In the genomic region with DNA sequence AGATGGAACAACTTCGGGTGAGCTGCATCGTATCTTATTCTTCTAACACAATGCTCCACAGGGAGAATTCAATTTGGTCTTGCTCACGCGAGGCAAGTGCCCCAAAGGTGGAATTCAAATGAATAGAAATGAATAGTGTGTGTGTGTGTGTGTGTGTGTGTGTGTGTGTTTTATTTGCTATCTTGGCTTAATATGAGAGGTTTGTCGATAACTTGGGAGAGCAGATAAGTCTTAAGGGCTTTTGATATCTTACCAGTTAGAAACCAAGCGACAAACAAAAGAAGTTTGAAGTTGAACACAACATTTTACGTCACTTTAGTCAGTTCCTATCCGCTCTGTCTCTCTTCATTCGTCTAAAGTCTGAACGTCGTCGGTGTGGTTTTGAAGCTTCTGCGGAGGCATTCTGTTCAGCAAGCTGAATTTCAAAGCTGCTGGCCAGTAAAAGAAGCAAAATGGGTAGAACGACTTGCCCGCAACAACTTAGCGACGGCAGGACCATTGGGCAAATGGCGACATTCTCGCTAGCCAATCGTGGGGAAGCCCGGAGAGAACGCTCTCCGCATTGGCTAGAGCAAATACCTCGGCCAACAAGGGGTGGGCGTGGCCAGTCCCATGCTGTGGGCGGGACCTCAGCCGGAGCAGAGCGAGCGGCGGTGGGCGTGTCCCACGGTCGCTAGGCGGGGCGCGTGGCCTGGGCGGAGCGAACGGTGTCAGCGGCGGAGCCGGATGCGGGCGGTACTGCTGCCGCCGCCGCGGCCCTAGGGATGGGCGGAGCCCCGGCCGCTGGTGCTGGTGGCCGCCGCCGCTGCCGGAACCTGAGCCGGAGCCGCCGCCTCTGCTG, we compare ENCODE assay signal across 8 mouse cellular contexts. TPM values are rescaled to one million over a fixed set of nuclear protein-coding genes. Genes with fewer than 3 reads are reported as not detected.
A peak's percentile ranks its signal among the peaks of the same experiment; 100 is the strongest.
DNase-seq lines count a peak whose midpoint lies in the region; ATAC-seq lines count a peak whose summit lies in the region.

A gene (plus strand): TSS at position 710 of the 841 bp plus-strand sequence.

- H3K27me3 ChIP-seq in heart, embryonic 10.5 days (ENCODE audit: insufficient read depth, poor library complexity, severe bottlenecking), result no peaks in the 10 kb centered on the region
- H3K27me3 ChIP-seq in kidney, embryonic 15.5 days, result no peaks in the 10 kb centered on the region

- H3K4me3 ChIP-seq in heart, embryonic 10.5 days, result peak within 1 kb of the TSS; percentile 97
- H3K4me3 ChIP-seq in kidney, embryonic 15.5 days (replicated peaks), result peak within 1 kb of the TSS; percentile 73

- peak within 1 kb of the TSS; percentile 87 for H3K9ac ChIP-seq in kidney, embryonic 15.5 days

- peak; percentile 100 for DNase-seq in B cell, adult 2 months
- peak; percentile 99 for DNase-seq in brain, adult 2 months (ENCODE audit: low read depth, low spot score)
- DNase-seq in heart, embryonic 10.5 days (ENCODE audit: low spot score), result peak; percentile 100
- DNase-seq in liver, result peak; percentile 100
- peak; percentile 100 for DNase-seq in spleen, postnatal 4 days (ENCODE audit: low spot score in 2 of 2)

- 2% methylated on average over 57 of the region's 58 CpGs for WGBS in heart, embryonic 10.5 days
- under 1% methylated on average over 57 of the region's 58 CpGs for WGBS in kidney, embryonic 15.5 days

- no peaks in the 10 kb centered on the region for H3K9me3 ChIP-seq in heart, embryonic 10.5 days
- H3K9me3 ChIP-seq in kidney, embryonic 15.5 days (replicated peaks), result no peaks in the 10 kb centered on the region

- H3K4me2 ChIP-seq in kidney, embryonic 15.5 days, result peak within 1 kb of the TSS; percentile 66

- peak; percentile 90 for ATAC-seq in erythroblast, adult 5-6 weeks (replicated peaks; ENCODE audit: low FRiP score, poor library complexity, severe bottlenecking)
- ATAC-seq in kidney, embryonic 15.5 days (replicated peaks; ENCODE audit: low FRiP score), result peak; percentile 96
- ATAC-seq in monocyte, adult 5-6 weeks (replicated peaks; ENCODE audit: insufficient number of reproducible peaks, low FRiP score, low TSS enrichment, poor library complexity, severe bottlenecking), result peak; percentile 97

- peaks cover 36% of the 10 kb centered on the region for H3K4me1 ChIP-seq in heart, embryonic 10.5 days
- peaks cover 53% of the 10 kb centered on the region for H3K4me1 ChIP-seq in kidney, embryonic 15.5 days

- H3K27ac ChIP-seq in heart, embryonic 10.5 days, result peak within 1 kb of the TSS; percentile 97
- peak within 1 kb of the TSS; percentile 91 for H3K27ac ChIP-seq in kidney, embryonic 15.5 days

- peaks cover 3% of the 10 kb centered on the region; the same call in 1 of the 2 replicates for H3K36me3 ChIP-seq in heart, embryonic 10.5 days
- H3K36me3 ChIP-seq in kidney, embryonic 15.5 days, result no peaks in the 10 kb centered on the region

RNA-seq across cellular contexts. Expression of the gene that starts here (rescaled TPM):
- total RNA-seq in erythroblast, adult 5-6 weeks (2015; ENCODE audit: low replicate concordance), result 3.8 and 12.3 TPM in 2 replicates
- total RNA-seq in erythroblast, adult 5-6 weeks (2017; ENCODE audit: low replicate concordance), result 5.7 and 9.3 TPM in 2 replicates
- polyA plus RNA-seq in heart, embryonic 10.5 days (2016; fragmentation: Nextera tagmentation; extraction: Ambion mirVana), result 18.7 and 19.0 TPM in 2 replicates
- polyA plus RNA-seq in kidney, embryonic 15.5 days (2015; fragmentation: Nextera tagmentation; extraction: Ambion mirVana), result 20.9 and 21.1 TPM in 2 replicates
- 34.1 to 46.7 TPM (median 39.5 TPM) in 3 replicates for total RNA-seq in monocyte, adult 5-6 weeks (2017)

Comparison
In these comparisons a context has a peak if more than half of its experiments do, and no peak if none do; other contexts are left out.
1. Peak in every context shown above with its lines: DNase-seq, ATAC-seq, H3K4me3 ChIP-seq and H3K27ac ChIP-seq.